Mouse (Mus musculus): ENCODE measurements at regions not wholly inside any gene's neighbourhood (a gene's known extent, or its start where the extent isn't known, plus 50 kb on each side); places are given as distances from the start of the nearest gene placed in this dataset.
"Not testable (repeated sequence)": the region's sequence is repeated elsewhere in the genome, so short reads cannot be mapped to it uniquely, and the experiment has no call there.

GRCm38 (mm10) chr9:80813921-80814320 lies 348.6 kb upstream of the Impg1 start:
- TF ChIP-seq CTCF (IDR thresholded peaks at IDR 0.05; ENCODE audit: low read depth); EP300 (optimal IDR thresholded peaks at IDR 0.05): not testable (repeated sequence)

Measured in stomach, postnatal 0 days (tissue).